Mouse (Mus musculus): ENCODE measurements around the gene Ppfia4. TPM values are rescaled to one million over a fixed set of nuclear protein-coding genes. Genes with fewer than 3 reads are reported as not detected.
A peak's percentile ranks its signal among the peaks of the same experiment; 100 is the strongest.

Ppfia4 gene
- polyA plus RNA-seq, 1 experiment, result 5.1 TPM

- Histone ChIP-seq H3K27me3 (ENCODE audit: control insufficient read depth, insufficient read depth, low read length) (no peaks in the 10 kb centered on the region), H3K4me3 (ENCODE audit: control insufficient read depth, low read depth, low read length) (no peak overlapping the region), H3K36me3 (ENCODE audit: control insufficient read depth, insufficient read depth, low read length) (no peaks in the 10 kb centered on the region), H3K4me1 (ENCODE audit: control insufficient read depth, insufficient read depth, low read length) (peaks cover 6% of the 10 kb centered on the region), H3K27ac (ENCODE audit: control insufficient read depth, insufficient read depth, low read depth, low read length) (no peak overlapping the region)
- TF ChIP-seq POLR2A (IDR thresholded peaks at IDR 0.05; ENCODE audit: control insufficient read depth, low read depth, low read length), result no peak
- TF ChIP-seq CTCF (IDR thresholded peaks at IDR 0.05; ENCODE audit: control insufficient read depth, insufficient read depth, insufficient replicate concordance, low read depth, low read length), result no peak
Measured at GRCm38 (mm10) chr1:134290300-134290699, 42.4 kb downstream of the Ppfia4 start.

DNA sequence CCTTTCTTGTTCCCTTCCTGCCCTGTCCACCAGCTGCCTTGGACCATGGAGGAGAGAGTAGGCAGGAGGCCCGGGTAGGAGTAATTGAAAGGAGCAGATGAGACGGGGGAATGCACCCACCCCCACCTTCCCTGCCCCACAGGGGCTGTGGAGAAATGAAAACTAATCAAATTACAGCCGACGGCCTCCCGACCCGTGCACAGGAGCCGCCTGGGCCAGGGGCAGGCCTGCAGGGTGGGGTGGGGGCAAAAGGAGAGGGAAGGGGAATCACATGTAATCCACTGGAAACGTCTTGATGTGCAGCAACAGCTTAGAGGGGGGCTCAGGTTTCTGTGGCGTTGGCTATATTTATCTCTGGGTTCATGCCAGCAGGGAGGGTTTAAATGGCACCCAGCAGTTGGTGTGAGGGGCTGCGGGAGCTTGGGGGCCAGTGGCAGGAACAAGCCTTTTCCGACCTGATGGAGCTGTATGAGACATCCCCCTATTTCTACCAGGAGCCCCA, 43.1 kb downstream of the Ppfia4 start, which contains the start of gene Myog:
Myog (plus strand) TSS at position 392 of the 502 bp plus-strand sequence.
- no peak within 1 kb of the TSS for H3K27ac ChIP-seq (ENCODE audit: control insufficient read depth, insufficient read depth, low read depth, low read length)
- no peaks in the 10 kb centered on the region for H3K36me3 ChIP-seq (ENCODE audit: control insufficient read depth, insufficient read depth, low read length)
- no peaks in the 10 kb centered on the region for H3K27me3 ChIP-seq (ENCODE audit: control insufficient read depth, insufficient read depth, low read length)
- H3K4me3 ChIP-seq (ENCODE audit: control insufficient read depth, low read depth, low read length), result peak within 1 kb of the TSS; percentile 23; the same call in 1 of the 2 replicates
- no peak for TF ChIP-seq POLR2A (IDR thresholded peaks at IDR 0.05; ENCODE audit: control insufficient read depth, low read depth, low read length)
- no peak for TF ChIP-seq CTCF (IDR thresholded peaks at IDR 0.05; ENCODE audit: control insufficient read depth, insufficient read depth, insufficient replicate concordance, low read depth, low read length)
- peaks cover 6% of the 10 kb centered on the region for H3K4me1 ChIP-seq (ENCODE audit: control insufficient read depth, insufficient read depth, low read length)

- H3K4me3 ChIP-seq (ENCODE audit: control insufficient read depth, low read depth, low read length), result no peak overlapping the region
- no peaks in the 10 kb centered on the region for H3K36me3 ChIP-seq (ENCODE audit: control insufficient read depth, insufficient read depth, low read length)
- no peaks in the 10 kb centered on the region for H3K27me3 ChIP-seq (ENCODE audit: control insufficient read depth, insufficient read depth, low read length)
- peaks cover 6% of the 10 kb centered on the region for H3K4me1 ChIP-seq (ENCODE audit: control insufficient read depth, insufficient read depth, low read length)
- TF ChIP-seq CTCF (IDR thresholded peaks at IDR 0.05; ENCODE audit: control insufficient read depth, insufficient read depth, insufficient replicate concordance, low read depth, low read length), result no peak
- no peak for TF ChIP-seq POLR2A (IDR thresholded peaks at IDR 0.05; ENCODE audit: control insufficient read depth, low read depth, low read length)
- H3K27ac ChIP-seq (ENCODE audit: control insufficient read depth, insufficient read depth, low read depth, low read length), result no peak overlapping the region
Measured at GRCm38 (mm10) chr1:134288239-134288638, 44.5 kb downstream of the Ppfia4 start.

- TF ChIP-seq CTCF (IDR thresholded peaks at IDR 0.05; ENCODE audit: control insufficient read depth, insufficient read depth, insufficient replicate concordance, low read depth, low read length) (no peak), POLR2A (IDR thresholded peaks at IDR 0.05; ENCODE audit: control insufficient read depth, low read depth, low read length) (no peak)
- no peak overlapping the region for H3K4me3 ChIP-seq (ENCODE audit: control insufficient read depth, low read depth, low read length)
- no peaks in the 10 kb centered on the region for H3K27me3 ChIP-seq (ENCODE audit: control insufficient read depth, insufficient read depth, low read length)
- peaks cover 6% of the 10 kb centered on the region for H3K4me1 ChIP-seq (ENCODE audit: control insufficient read depth, insufficient read depth, low read length)
- H3K27ac ChIP-seq (ENCODE audit: control insufficient read depth, insufficient read depth, low read depth, low read length), result no peak overlapping the region
- H3K36me3 ChIP-seq (ENCODE audit: control insufficient read depth, insufficient read depth, low read length), result no peaks in the 10 kb centered on the region
Measured at GRCm38 (mm10) chr1:134285458-134286120, 47.1 kb downstream of the Ppfia4 start.

DNA sequence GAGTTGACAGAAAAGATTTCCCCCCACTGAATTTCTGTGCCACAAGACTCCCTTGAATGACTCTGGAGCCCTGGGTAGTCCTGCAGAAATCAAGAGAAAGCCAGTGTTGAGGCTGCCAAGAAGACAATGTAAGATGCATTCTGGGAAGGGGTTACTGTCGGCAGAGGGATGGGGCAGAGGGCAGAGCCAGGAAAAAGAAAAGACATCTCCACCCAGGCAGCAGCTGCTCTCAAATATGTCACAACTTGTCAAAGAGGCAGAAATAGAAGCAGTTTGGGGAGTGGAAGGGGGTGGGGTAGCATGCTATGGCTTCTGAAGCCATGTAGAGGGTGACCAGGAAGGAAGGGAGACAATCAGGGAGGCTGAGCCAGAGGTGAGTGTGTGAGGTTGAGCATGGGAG, 49.6 kb downstream of the Ppfia4 start:
- H3K4me3 ChIP-seq (ENCODE audit: control insufficient read depth, low read depth, low read length), result no peak overlapping the region
- H3K4me1 ChIP-seq (ENCODE audit: control insufficient read depth, insufficient read depth, low read length), result 0 out of 2 replicates have a peak, but pooled peaks cover under 1% of the 10 kb centered on the region
- TF ChIP-seq CTCF (IDR thresholded peaks at IDR 0.05; ENCODE audit: control insufficient read depth, insufficient read depth, insufficient replicate concordance, low read depth, low read length), result no peak
- no peaks in the 10 kb centered on the region for H3K27me3 ChIP-seq (ENCODE audit: control insufficient read depth, insufficient read depth, low read length)
- H3K36me3 ChIP-seq (ENCODE audit: control insufficient read depth, insufficient read depth, low read length), result no peaks in the 10 kb centered on the region
- no peak overlapping the region for H3K27ac ChIP-seq (ENCODE audit: control insufficient read depth, insufficient read depth, low read depth, low read length)

DNA sequence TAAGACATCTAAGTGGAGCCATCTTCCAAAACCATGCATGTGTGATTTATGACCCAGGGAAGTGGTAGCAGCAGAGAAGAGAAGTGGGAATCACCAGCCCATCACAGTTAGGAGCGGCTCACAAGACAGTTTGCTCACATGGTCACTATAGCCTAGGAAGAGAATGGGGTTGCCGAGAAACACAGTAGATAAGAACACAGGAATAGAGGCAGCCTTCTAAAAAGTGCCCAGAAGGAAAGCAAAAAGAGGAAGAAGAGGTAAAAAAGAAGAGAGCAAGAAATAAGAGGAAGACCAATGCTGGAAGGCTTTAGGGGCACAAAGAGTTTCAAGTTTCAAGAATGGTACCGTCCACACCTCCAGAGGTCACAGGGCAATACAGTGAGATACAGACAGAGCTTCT, 50.4 kb downstream of the Ppfia4 start:
- H3K27me3 ChIP-seq (ENCODE audit: control insufficient read depth, insufficient read depth, low read length), result no peaks in the 10 kb centered on the region
- no peaks in the 10 kb centered on the region for H3K4me1 ChIP-seq (ENCODE audit: control insufficient read depth, insufficient read depth, low read length)
- TF ChIP-seq POLR2A (IDR thresholded peaks at IDR 0.05; ENCODE audit: control insufficient read depth, low read depth, low read length) (no peak), CTCF (IDR thresholded peaks at IDR 0.05; ENCODE audit: control insufficient read depth, insufficient read depth, insufficient replicate concordance, low read depth, low read length) (no peak)
- no peak overlapping the region for H3K27ac ChIP-seq (ENCODE audit: control insufficient read depth, insufficient read depth, low read depth, low read length)
- H3K36me3 ChIP-seq (ENCODE audit: control insufficient read depth, insufficient read depth, low read length), result no peaks in the 10 kb centered on the region
- H3K4me3 ChIP-seq (ENCODE audit: control insufficient read depth, low read depth, low read length), result no peak overlapping the region

GRCm38 (mm10) chr1:134281563-134281962, 51.2 kb downstream of the Ppfia4 start:
- H3K27me3 ChIP-seq (ENCODE audit: control insufficient read depth, insufficient read depth, low read length), result no peaks in the 10 kb centered on the region
- no peak overlapping the region for H3K4me3 ChIP-seq (ENCODE audit: control insufficient read depth, low read depth, low read length)
- H3K4me1 ChIP-seq (ENCODE audit: control insufficient read depth, insufficient read depth, low read length), result no peaks in the 10 kb centered on the region
- no peaks in the 10 kb centered on the region for H3K36me3 ChIP-seq (ENCODE audit: control insufficient read depth, insufficient read depth, low read length)
- TF ChIP-seq POLR2A (IDR thresholded peaks at IDR 0.05; ENCODE audit: control insufficient read depth, low read depth, low read length) (no peak), CTCF (IDR thresholded peaks at IDR 0.05; ENCODE audit: control insufficient read depth, insufficient read depth, insufficient replicate concordance, low read depth, low read length) (peak; percentile 48; the same call in 1 of the 2 replicates)
- H3K27ac ChIP-seq (ENCODE audit: control insufficient read depth, insufficient read depth, low read depth, low read length), result no peak overlapping the region

All from testis, adult 2 months (tissue).